Mouse (Mus musculus): ENCODE results near the gene Sval3.

The Sval3 gene

DNA sequence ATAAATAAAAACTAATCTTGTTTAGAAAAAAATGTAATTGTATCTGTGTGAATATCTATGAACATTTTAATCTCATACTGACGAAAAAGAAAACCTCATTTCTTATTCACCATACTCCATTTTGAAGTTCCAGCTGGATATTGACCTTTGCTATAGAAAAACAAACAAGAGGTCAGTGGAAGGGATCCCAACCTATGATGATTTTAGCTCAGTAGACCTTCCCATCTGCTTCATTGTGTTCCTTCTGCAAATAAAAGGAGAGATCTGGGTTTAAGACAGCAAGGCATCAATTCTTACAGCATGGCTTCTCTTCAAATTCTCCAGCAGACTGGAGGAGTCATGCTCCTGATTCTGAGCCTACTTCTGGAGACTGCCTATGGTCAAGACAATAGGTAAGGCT lies at the start of gene Sval3:
Gene Sval3 (plus strand): TSS at position 301 of the 400 bp plus-strand sequence.
- DNase-seq = no peak

DNA sequence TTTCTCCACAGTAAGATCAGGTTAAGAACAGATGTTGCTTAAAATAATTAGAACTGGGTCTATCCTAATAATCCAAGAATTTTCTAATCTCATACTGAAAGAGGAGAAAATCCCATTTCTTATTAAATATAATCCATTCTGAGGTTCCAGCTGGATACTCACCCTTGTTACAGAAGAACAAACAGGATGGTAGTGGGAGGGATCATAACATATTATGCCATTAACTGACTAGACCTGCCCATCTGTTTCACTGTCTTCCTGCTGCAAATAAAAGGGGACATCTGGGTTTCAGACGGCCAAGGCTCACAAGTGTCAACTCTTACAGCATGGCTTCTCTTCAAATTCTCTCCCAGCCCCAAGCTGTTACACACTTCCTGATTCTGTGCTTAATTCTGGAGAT lies 16.6 kb upstream of the Sval3 start, which contains the start of gene Sval1:
Gene Sval1 (plus strand): TSS at position 301 of the 400 bp plus-strand sequence.
- DNase-seq = no peak
